Mouse (Mus musculus): Measurements from ENCODE around the gene Clic3.

DNA sequence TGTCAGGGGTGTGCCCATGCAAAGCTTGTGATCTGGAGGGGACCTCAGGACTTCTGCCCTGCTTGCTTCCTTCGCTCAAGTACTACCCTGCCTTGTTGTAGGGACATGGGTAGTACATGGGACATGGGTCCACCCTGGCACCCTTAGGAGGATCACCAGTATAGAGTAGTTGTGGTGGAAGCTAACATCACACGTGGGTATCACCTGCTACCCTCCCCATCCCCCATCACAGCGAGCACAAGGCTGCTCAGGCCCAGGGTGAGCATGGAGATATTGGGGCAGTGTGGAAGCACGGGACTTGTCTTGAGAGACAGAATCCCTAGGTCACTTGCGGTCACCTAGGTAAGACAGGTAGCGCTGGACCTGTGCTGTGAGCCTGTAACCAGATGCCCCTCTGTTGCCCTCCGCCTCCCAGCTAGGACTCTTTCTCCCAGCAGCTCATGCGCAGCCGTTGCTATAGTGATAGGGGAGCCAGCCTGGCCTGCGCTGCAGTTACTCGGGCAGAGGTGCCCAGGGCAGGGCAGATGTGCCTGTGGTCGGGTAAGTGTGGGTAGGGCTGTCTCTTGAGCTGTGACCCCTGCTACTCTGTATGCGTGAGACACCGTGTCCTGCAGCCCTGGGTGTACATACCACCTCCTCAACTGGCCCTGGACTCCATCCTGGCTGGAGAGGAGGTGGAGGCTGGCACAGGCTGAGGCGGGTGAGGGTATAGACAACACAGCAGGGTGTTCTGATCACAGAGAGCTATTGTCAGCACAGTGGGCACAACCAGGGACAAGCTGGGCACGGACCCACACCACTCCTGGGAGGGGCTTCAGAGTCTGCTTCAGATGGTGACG lies 26.0 kb upstream of the Clic3 start:
- TF ChIP-seq CTCF (conservative IDR thresholded peaks at IDR 0.05; ENCODE audit: insufficient read depth, insufficient read length, low read depth, low read length) (no peak), POLR2A (IDR thresholded peaks at IDR 0.05; ENCODE audit: low read depth, low read length) (no peak)
